Mouse (Mus musculus): ENCODE results near the gene Psip1.

- TF ChIP-seq CTCF (IDR thresholded peaks at IDR 0.05; ENCODE audit: extremely low read depth, insufficient read depth, insufficient read length, insufficient replicate concordance), result no peak
- TF ChIP-seq POLR2A (IDR thresholded peaks at IDR 0.05; ENCODE audit: low read depth, low read length), result no peak
Measured at GRCm38 (mm10) chr4:83514976-83515669, 28.9 kb upstream of the Psip1 start.

Data from spleen, adult 2 months (tissue).